Mouse (Mus musculus): ENCODE results near the gene Klhl7. TPM values are rescaled to one million over a fixed set of nuclear protein-coding genes. Genes with fewer than 3 reads are reported as not detected.

Klhl7 gene
- polyA plus RNA-seq, 1 experiment from 2014 or later: 72.4 TPM

DNA sequence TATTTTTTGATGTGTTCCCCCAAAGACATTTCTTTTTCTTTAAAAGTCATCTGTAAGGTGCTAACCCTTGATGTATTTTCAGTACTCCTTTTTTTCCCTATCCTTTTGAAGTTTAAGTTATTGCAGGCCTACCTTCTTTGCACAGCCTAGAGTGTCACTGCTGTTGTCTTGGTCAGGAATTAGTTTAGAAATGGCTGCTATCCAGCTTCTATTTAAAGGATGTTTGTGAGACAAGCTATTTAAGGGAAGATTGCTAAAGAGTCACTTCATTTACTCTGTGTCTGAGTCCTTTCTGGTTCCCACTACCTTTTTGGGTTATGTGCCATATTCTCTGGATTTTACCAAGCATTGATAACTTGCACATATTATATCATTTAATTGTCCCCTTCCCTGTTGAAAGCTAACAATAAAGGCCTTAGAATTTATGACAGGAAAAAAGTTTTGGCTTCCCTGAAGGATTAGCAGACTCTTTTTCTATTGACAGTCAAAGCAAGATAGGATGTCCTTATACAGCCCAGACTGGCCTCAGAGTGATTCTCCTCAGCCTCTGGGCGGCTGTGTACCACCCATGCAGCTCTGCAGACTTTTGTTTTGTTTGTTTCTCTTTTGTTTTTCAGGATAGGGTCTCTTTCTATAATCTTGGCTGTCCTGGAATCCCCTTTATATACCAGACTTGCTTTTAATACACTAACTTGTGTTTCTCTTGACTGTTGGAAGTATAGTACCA is 25.7 kb downstream of the Klhl7 start:
- Histone ChIP-seq H3K36me3 (no peaks in the 10 kb centered on the region), H3K27ac (no peak overlapping the region), H3K9ac (no peak overlapping the region), H3K4me1 (peaks cover 5% of the 10 kb centered on the region; the same call in 1 of the 2 replicates), H3K9me3 (no peaks in the 10 kb centered on the region), H3K4me2 (replicated peaks) (no peak overlapping the region), H3K27me3 (no peaks in the 10 kb centered on the region), H3K4me3 (no peak overlapping the region)
- WGBS: 66% methylated on average over 1 of the region's 1 CpGs
- ATAC-seq (ENCODE audit: insufficient number of reproducible peaks, insufficient read depth, low FRiP score, low TSS enrichment): no peak

DNA sequence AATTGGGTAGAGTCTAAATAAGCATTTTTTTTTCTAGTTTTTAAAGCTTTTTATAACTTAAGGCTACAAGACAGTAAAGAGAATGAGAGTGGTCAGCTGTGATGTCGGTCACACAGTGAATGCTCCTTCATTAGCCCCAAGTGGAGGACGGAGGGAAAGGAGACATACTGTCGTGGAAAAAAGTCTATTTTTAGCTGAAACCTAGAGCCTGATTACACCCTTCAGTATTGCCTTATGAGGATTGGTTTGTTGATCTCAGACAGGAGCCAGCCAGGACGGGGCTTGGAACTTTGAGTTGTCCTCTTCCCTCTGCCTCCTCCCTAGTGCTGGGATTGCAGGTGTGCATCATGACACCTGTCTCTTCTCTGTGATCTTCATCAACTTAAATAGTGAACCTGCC is 26.6 kb downstream of the Klhl7 start:
- no peaks in the 10 kb centered on the region for H3K36me3 ChIP-seq
- H3K9me3 ChIP-seq: no peaks in the 10 kb centered on the region
- no peak overlapping the region for H3K4me3 ChIP-seq
- ATAC-seq (ENCODE audit: insufficient number of reproducible peaks, insufficient read depth, low FRiP score, low TSS enrichment): no peak
- H3K9ac ChIP-seq: no peak overlapping the region
- H3K27ac ChIP-seq: no peak overlapping the region
- no peak overlapping the region for H3K4me2 ChIP-seq (replicated peaks)
- H3K27me3 ChIP-seq: no peaks in the 10 kb centered on the region
- peaks cover 5% of the 10 kb centered on the region; the same call in 1 of the 2 replicates for H3K4me1 ChIP-seq
- WGBS: 79% methylated on average over 4 of the region's 4 CpGs

DNA sequence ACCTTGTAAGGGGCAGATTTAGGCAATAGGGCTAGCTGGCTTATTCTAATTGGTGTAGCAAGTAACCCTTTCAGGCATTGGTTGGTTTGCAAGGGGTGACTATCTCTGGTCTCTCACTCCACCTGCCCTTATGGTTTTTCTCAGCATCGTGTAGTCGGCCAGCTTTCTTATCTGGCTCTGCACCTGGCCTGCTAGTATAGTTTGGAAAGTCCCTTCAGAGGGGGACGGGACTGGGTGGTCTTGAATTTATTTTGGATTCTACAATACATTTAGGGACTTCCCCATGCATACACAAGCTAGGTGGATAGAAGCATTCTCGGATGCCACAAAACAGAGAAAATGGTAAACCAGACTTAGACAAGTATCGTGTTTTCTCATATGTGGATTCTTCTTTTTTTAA is 46.6 kb downstream of the Klhl7 start:
- Histone ChIP-seq H3K9ac (no peak overlapping the region), H3K36me3 (peaks cover 59% of the 10 kb centered on the region), H3K4me3 (no peak overlapping the region), H3K4me1 (no peaks in the 10 kb centered on the region), H3K27me3 (no peaks in the 10 kb centered on the region), H3K4me2 (replicated peaks) (no peak overlapping the region), H3K9me3 (no peaks in the 10 kb centered on the region), H3K27ac (no peak overlapping the region)
- 92% methylated on average over 5 of the region's 5 CpGs for WGBS
- ATAC-seq (ENCODE audit: insufficient number of reproducible peaks, insufficient read depth, low FRiP score, low TSS enrichment): no peak

DNA sequence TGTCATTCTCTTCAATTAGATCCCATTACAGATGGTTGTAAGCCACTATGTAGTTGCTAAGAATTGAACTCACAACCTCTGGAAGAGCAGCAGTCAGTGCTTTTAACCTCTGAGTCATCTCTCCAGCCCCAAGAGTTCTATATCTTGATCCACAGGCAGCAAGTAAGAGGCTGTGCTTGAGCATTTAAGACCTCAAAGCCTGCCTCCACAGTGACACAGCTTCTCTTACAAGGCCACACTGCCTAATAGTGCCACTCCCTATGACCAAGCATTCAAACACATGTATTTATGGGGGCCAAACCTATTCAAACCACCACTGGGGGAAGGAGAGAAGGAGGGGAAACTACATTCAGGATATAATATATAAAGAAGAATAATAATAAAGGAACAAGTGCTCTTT is 51.8 kb downstream of the Klhl7 start:
- Histone ChIP-seq H3K27me3 (no peaks in the 10 kb centered on the region), H3K9ac (no peak overlapping the region), H3K4me2 (replicated peaks) (no peak overlapping the region), H3K27ac (no peak overlapping the region), H3K4me1 (no peaks in the 10 kb centered on the region), H3K36me3 (peaks cover 37% of the 10 kb centered on the region), H3K4me3 (no peak overlapping the region), H3K9me3 (no peaks in the 10 kb centered on the region)
- ATAC-seq (ENCODE audit: insufficient number of reproducible peaks, insufficient read depth, low FRiP score, low TSS enrichment): no peak

DNA sequence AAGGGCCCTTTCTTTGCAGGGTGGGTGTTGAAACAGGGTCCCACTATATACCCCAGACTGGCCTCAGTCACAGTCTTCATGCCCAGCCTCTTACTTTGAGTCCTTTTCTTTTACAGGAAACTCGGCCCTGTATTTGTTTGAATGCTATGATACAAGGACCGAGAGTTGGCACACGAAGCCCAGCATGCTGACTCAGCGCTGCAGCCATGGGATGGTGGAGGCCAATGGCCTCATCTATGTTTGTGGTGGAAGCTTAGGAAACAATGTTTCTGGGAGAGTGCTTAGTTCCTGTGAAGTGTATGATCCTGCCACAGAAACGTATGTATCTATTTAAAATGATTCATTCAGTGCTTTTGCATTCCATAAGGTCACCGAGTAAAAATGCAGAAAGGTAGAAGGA is 56.4 kb downstream of the Klhl7 start:
- Histone ChIP-seq H3K27me3 (no peaks in the 10 kb centered on the region), H3K36me3 (peaks cover 29% of the 10 kb centered on the region), H3K4me2 (replicated peaks) (no peak overlapping the region), H3K9me3 (no peaks in the 10 kb centered on the region), H3K9ac (no peak overlapping the region), H3K27ac (no peak overlapping the region), H3K4me3 (no peak overlapping the region), H3K4me1 (no peaks in the 10 kb centered on the region)
- no peak for ATAC-seq (ENCODE audit: insufficient number of reproducible peaks, insufficient read depth, low FRiP score, low TSS enrichment)
- 89% methylated on average over 6 of the region's 6 CpGs for WGBS

DNA sequence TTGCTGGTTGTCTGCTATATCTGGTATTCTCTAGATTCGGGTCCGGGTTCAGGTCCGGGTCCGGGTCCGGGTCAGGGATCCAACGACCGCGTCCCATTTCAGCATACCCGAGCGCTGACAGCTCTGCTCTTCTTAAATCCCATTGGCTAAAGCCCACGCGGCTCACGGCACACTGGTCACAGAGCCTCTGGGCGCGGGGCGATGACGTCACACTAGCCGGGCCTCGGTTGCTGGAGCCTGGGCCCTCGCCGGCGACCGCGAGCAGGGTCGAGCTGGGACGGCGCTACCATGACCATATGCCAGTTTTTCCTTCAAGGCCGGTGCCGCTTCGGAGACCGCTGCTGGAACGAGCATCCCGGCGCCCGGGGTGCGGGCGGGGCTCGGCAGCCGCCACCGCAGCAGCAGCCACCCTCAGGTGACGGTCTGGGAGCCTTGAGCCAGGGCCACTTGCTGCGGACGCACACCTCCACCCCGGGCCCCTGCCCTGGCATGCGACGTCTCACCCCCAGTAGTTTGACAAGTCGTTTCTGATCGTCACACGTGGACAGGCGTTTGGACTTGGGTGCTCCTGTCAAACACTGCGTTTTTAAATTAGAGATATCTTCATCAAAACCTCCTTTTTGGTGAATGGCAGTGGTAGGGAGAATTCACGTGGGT is 64.5 kb downstream of the Klhl7 start, which contains the start of gene Nupl2:
Gene Nupl2, plus strand, starts transcription at position 175 of the 657 bp plus-strand sequence.
- peaks cover 6% of the 10 kb centered on the region for H3K36me3 ChIP-seq
- H3K9ac ChIP-seq: peak within 1 kb of the TSS; percentile 78
- no peaks in the 10 kb centered on the region for H3K9me3 ChIP-seq
- H3K27me3 ChIP-seq: no peaks in the 10 kb centered on the region
- no peaks in the 10 kb centered on the region for H3K4me1 ChIP-seq
- H3K4me2 ChIP-seq (replicated peaks): peak within 1 kb of the TSS; percentile 57
- no peak within 1 kb of the TSS for H3K27ac ChIP-seq
- WGBS: under 1% methylated on average over 52 of the region's 52 CpGs
- H3K4me3 ChIP-seq: peak within 1 kb of the TSS; percentile 64
- peak; percentile 95 for ATAC-seq (ENCODE audit: insufficient number of reproducible peaks, insufficient read depth, low FRiP score, low TSS enrichment)

DNA sequence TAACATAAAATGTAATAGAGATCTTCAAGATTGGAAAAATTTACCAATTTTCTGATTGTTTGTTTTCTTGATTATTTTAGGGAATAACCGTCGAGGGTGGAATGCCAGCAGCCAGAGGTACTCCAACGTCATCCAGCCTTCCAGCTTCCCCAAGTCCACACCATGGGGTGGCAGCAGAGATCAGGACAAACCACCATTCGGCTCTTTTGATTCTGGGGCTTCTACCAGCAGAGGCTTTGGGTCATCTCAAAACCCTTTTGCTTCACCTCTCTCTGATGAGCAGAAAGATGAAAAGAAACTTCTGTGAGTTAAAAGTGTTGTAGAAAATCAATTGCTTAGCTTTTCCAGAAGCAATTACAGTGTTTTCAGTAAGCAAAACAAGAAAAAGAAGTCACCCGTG is 66.9 kb downstream of the Klhl7 start:
- Histone ChIP-seq H3K9ac (no peak overlapping the region), H3K4me3 (no peak overlapping the region), H3K4me1 (no peaks in the 10 kb centered on the region), H3K36me3 (peaks cover 15% of the 10 kb centered on the region), H3K9me3 (no peaks in the 10 kb centered on the region), H3K4me2 (replicated peaks) (no peak overlapping the region), H3K27me3 (no peaks in the 10 kb centered on the region), H3K27ac (no peak overlapping the region)
- no peak for ATAC-seq (ENCODE audit: insufficient number of reproducible peaks, insufficient read depth, low FRiP score, low TSS enrichment)
- WGBS: 51% methylated on average over 5 of the region's 5 CpGs

DNA sequence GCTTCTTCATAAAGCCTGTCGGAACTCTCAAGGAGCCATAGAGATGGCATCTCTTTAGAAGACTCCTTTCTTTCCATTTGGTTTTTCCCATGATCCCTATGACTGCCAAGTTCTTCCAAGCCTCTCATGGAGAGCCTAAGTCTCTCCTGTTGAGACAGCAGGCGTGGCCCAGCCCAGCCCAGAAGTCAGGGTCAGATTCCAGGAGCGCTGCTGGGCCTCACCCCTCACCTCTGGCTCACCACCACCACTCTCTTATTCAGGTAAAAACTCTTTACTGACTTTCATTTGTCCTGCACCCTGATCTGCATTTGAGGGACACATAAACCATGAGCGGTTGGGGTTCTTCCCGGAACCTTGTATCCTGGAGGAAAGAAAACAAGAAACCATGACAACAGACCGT is 69.5 kb downstream of the Klhl7 start:
- H3K4me3 ChIP-seq: no peak overlapping the region
- WGBS: 93% methylated on average over 6 of the region's 6 CpGs
- H3K9ac ChIP-seq: no peak overlapping the region
- H3K4me2 ChIP-seq (replicated peaks): no peak overlapping the region
- no peaks in the 10 kb centered on the region for H3K27me3 ChIP-seq
- H3K27ac ChIP-seq: no peak overlapping the region
- no peaks in the 10 kb centered on the region for H3K9me3 ChIP-seq
- peaks cover 26% of the 10 kb centered on the region for H3K36me3 ChIP-seq
- H3K4me1 ChIP-seq: no peaks in the 10 kb centered on the region
- no peak for ATAC-seq (ENCODE audit: insufficient number of reproducible peaks, insufficient read depth, low FRiP score, low TSS enrichment)

DNA sequence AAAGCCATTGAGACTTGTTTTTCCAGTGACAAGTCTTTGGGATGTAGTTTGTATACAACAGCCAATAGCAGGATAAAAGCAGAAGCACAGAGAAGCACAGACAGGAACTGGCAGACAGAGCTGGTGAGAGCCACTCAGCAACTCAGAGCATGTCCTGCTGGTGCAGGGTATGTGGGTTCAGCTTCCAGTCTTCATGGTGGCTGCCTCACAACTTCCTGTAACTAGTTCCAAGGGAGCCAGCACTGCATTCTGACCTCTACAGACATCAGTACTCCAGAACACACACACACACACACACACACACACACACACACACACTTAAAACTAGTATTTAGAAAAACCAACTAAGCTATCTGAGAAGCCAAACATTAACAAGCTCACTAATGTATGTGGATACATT is 71.7 kb downstream of the Klhl7 start:
- Histone ChIP-seq H3K4me2 (replicated peaks) (no peak overlapping the region), H3K4me1 (no peaks in the 10 kb centered on the region), H3K4me3 (no peak overlapping the region), H3K9ac (no peak overlapping the region), H3K9me3 (no peaks in the 10 kb centered on the region), H3K27ac (no peak overlapping the region), H3K27me3 (no peaks in the 10 kb centered on the region), H3K36me3 (peaks cover 32% of the 10 kb centered on the region)
- ATAC-seq (ENCODE audit: insufficient number of reproducible peaks, insufficient read depth, low FRiP score, low TSS enrichment): no peak

DNA sequence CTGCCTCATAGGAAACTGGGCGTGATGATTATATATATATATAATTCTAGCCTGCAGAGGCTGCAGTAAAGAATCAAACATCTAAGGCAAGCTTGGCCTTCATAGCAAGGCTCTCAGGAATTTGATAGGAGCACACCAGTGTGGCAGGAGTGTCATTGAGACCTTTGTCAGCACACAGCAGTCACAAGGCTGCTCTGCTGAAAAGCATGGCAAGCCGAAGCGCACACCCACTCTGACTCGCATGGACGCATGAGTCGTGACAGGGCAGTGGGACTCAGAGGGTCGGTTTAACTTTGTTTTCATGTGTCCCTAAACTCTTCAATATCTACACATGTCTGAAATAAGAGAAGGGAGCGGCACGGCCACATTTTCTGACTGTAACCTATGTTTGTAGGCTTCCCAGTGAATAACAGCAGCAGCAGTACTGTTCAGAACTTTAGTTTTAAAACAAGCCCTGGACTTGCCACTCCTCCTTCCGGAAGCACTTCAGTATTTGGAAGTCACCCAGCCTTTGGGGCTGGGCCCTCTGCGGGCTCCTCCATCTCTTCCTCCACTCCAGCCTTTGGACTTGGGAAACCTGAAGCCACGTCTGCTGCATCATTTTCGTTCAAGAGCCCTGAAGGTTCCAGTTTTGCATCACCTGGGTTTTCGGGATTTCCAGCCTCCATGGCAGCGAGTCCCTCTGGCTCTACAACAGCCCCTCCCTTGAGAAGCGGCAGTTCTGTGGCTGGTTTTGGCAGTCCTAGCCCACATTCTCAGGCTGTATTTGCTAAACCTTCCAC is 81.3 kb downstream of the Klhl7 start:
- no peaks in the 10 kb centered on the region for H3K27me3 ChIP-seq
- ATAC-seq (ENCODE audit: insufficient number of reproducible peaks, insufficient read depth, low FRiP score, low TSS enrichment): no peak
- no peak overlapping the region for H3K4me2 ChIP-seq (replicated peaks)
- peaks cover 49% of the 10 kb centered on the region for H3K36me3 ChIP-seq
- H3K4me3 ChIP-seq: no peak overlapping the region
- no peaks in the 10 kb centered on the region for H3K4me1 ChIP-seq
- 90% methylated on average over 16 of the region's 16 CpGs for WGBS
- no peak overlapping the region for H3K9ac ChIP-seq
- H3K27ac ChIP-seq: no peak overlapping the region
- peaks cover 5% of the 10 kb centered on the region; the same call in 1 of the 2 replicates for H3K9me3 ChIP-seq

DNA sequence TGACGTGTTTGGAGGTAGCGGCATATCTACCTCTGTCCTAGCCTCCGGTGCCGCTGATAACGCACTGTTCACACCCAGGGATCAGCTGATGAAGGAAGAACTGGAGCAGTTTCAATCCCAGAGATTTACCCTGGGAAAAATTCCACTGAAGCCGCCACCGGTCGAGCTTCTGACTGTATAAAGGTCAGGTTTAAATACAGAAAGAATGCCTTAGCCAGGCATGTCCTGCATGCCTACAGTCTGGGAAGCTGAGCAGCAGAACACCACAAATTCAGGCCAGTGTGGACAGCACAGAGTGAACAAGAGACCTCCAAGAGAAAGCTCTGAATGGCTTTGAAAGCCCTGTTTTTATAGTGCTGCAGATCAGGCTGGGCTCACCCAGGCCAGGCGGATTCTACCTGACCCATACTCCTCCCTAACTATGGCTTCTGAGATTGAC is 81.9 kb downstream of the Klhl7 start:
- Histone ChIP-seq H3K9me3 (peaks cover 5% of the 10 kb centered on the region; the same call in 1 of the 2 replicates), H3K4me3 (no peak overlapping the region), H3K27ac (no peak overlapping the region), H3K4me2 (replicated peaks) (no peak overlapping the region), H3K36me3 (peaks cover 49% of the 10 kb centered on the region), H3K9ac (no peak overlapping the region), H3K27me3 (no peaks in the 10 kb centered on the region), H3K4me1 (no peaks in the 10 kb centered on the region)
- no peak for ATAC-seq (ENCODE audit: insufficient number of reproducible peaks, insufficient read depth, low FRiP score, low TSS enrichment)
- 92% methylated on average over 9 of the region's 9 CpGs for WGBS

DNA sequence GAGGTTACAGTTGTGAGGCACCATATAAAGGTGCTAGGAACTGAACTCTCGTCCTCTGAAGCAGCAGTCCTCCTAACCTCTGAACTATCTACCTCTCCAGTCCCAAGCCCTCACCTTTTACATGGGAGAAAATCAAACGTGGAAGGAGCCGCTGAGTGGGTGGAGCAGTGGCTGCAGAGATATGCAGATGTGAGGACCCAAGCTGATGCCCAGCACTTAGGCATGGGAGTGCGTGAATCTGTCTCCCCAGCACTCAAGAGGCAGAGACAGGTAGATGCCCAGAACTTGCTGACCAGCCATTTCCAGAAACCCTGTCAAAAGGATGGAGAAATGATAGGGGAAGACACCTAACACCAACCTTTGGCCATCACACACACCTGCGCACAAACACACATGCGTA is 82.7 kb downstream of the Klhl7 start:
- peaks cover 5% of the 10 kb centered on the region; the same call in 1 of the 2 replicates for H3K9me3 ChIP-seq
- WGBS: 91% methylated on average over 6 of the region's 6 CpGs
- no peaks in the 10 kb centered on the region for H3K4me1 ChIP-seq
- ATAC-seq (ENCODE audit: insufficient number of reproducible peaks, insufficient read depth, low FRiP score, low TSS enrichment): no peak
- no peak overlapping the region for H3K9ac ChIP-seq
- H3K36me3 ChIP-seq: peaks cover 43% of the 10 kb centered on the region
- H3K4me2 ChIP-seq (replicated peaks): no peak overlapping the region
- H3K27me3 ChIP-seq: no peaks in the 10 kb centered on the region
- H3K4me3 ChIP-seq: no peak overlapping the region
- no peak overlapping the region for H3K27ac ChIP-seq
